Mouse (Mus musculus): ENCODE results near the gene Coq7. TPM values are rescaled to one million over a fixed set of nuclear protein-coding genes. Genes with fewer than 3 reads are reported as not detected.

Coq7 gene
- polyA plus RNA-seq, 1 experiment, result 29.2 TPM

GRCm38 (mm10) chr7:118535076-118535475, 1.9 kb upstream of the Coq7 start:
- 57% methylated on average over 4 of the region's 4 CpGs for WGBS
- no peak for DNase-seq
- no peak for TF ChIP-seq CTCF (IDR thresholded peaks at IDR 0.05; ENCODE audit: insufficient read depth, low read length)
- TF ChIP-seq POLR2A (IDR thresholded peaks at IDR 0.05; ENCODE audit: borderline replicate concordance, extremely low read depth, low read depth, low read length), result no peak
- Histone ChIP-seq H3K4me3 (replicated peaks; ENCODE audit: extremely low read depth, low read depth, low read length) (no peak overlapping the region), H3K4me1 (ENCODE audit: control insufficient read depth, insufficient read depth, low read length) (no peaks in the 10 kb centered on the region)

DNA sequence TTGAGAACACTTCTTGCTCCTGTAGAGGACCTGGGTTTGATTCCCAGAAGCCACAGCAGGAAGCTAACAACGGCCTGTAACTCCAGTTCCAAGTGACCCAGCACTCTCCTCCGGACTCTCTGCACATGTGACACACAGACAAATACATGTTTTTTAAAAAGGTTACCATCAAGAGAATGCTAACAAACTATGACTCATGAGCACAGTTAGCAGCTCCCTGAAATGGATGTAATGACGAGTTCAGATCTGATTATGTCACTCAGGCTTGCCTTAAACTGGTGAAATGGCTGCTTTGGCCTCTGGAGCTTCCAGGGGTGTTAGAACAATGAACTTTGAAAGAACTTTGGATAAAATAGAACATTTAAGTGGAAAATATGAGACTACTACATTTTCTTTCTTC, 1.2 kb upstream of the Coq7 start:
- DNase-seq, result no peak
- Histone ChIP-seq H3K4me1 (ENCODE audit: control insufficient read depth, insufficient read depth, low read length) (no peaks in the 10 kb centered on the region), H3K4me3 (replicated peaks; ENCODE audit: extremely low read depth, low read depth, low read length) (no peak overlapping the region)
- WGBS, result 51% methylated on average over 3 of the region's 3 CpGs
- TF ChIP-seq CTCF (IDR thresholded peaks at IDR 0.05; ENCODE audit: insufficient read depth, low read length) (no peak), POLR2A (IDR thresholded peaks at IDR 0.05; ENCODE audit: borderline replicate concordance, extremely low read depth, low read depth, low read length) (no peak)

DNA sequence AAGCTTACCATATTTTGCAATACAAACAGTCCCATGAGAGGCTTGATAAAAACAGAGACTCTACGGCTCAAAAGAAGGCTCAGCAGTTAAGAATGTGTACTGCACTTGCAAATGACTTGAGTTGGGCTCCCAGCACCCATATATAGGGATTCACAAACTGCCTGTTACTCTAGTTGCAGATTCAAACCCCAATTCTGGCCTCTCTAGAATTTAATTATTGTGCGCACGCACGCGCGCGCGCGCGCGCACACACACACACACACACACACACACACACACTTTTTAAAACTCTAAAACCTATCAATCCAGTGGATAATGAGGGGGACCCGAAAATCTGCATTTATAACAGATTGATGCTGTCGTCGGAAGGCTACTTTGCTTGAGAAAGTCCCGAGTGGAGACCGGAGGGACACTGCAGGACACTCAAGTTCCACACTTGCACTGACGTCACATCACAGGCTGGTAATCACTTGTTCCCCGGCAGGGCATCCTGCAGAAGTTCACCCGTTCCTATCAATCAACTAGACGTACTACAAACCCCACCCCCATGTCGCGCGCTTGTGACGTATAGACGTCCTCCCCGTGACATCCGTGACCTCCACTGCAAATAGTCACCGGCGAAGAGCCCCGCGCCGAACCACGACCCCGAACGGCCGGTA, 508 bp downstream of the Coq7 start:
- Histone ChIP-seq H3K4me1 (ENCODE audit: control insufficient read depth, insufficient read depth, low read length) (no peaks in the 10 kb centered on the region), H3K4me3 (replicated peaks; ENCODE audit: extremely low read depth, low read depth, low read length) (peak overlapping the region; percentile 93)
- DNase-seq, result peak; percentile 99
- TF ChIP-seq POLR2A (IDR thresholded peaks at IDR 0.05; ENCODE audit: borderline replicate concordance, extremely low read depth, low read depth, low read length) (peak; percentile 61; the same call in 1 of the 2 replicates), CTCF (IDR thresholded peaks at IDR 0.05; ENCODE audit: insufficient read depth, low read length) (no peak)
- 1% methylated on average over 36 of the region's 36 CpGs for WGBS

DNA sequence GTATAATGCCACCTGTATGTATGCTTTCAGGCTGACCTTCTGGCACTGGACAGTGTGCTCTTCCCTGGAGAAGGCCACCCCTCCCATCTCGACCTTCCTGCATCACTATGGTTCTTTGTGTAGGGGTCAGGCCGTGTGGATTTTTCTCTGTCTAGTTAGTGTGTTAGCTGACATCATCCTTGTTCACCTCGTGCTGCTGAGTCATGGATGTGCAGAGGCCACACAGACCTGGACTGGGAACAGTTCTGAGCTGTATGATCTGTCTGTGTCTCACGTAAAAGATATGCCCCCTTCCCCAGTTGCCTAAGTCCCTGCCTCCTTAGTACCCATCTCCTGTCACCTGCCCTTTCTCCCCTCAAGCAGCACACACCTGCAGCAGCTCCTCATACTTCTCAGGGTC, 6.2 kb downstream of the Coq7 start:
- 80% methylated on average over 4 of the region's 4 CpGs for WGBS
- no peak for TF ChIP-seq CTCF (IDR thresholded peaks at IDR 0.05; ENCODE audit: insufficient read depth, low read length)
- TF ChIP-seq POLR2A (IDR thresholded peaks at IDR 0.05; ENCODE audit: borderline replicate concordance, extremely low read depth, low read depth, low read length), result no peak
- Histone ChIP-seq H3K4me1 (ENCODE audit: control insufficient read depth, insufficient read depth, low read length) (no peaks in the 10 kb centered on the region), H3K4me3 (replicated peaks; ENCODE audit: extremely low read depth, low read depth, low read length) (no peak overlapping the region)
- DNase-seq, result no peak

DNA sequence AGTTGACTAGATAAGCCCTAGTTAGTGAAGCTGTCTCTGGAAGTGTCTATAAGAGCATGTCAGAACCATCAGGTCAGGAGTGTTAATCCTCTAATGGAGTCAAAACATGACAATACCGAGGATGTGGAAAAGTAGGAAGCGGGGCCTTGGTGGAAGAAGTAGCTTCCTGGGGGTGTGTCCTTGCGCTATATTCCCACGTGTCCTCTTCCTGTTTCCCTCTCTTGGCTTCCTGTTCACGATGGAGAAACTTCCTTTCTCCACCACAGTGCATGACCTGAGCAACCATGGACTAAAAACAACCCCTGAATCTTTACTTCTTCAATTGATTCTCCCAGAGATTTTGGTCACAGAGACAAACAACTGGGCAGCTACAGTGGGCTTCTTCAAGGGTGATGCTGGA, 11.1 kb downstream of the Coq7 start:
- peaks cover 3% of the 10 kb centered on the region for H3K4me1 ChIP-seq (ENCODE audit: control insufficient read depth, insufficient read depth, low read length)
- no peak for TF ChIP-seq POLR2A (IDR thresholded peaks at IDR 0.05; ENCODE audit: borderline replicate concordance, extremely low read depth, low read depth, low read length)
- no peak for TF ChIP-seq CTCF (IDR thresholded peaks at IDR 0.05; ENCODE audit: insufficient read depth, low read length)
- DNase-seq, result no peak
- 44% methylated on average over 5 of the region's 5 CpGs for WGBS
- no peak overlapping the region for H3K4me3 ChIP-seq (replicated peaks; ENCODE audit: extremely low read depth, low read depth, low read length)

DNA sequence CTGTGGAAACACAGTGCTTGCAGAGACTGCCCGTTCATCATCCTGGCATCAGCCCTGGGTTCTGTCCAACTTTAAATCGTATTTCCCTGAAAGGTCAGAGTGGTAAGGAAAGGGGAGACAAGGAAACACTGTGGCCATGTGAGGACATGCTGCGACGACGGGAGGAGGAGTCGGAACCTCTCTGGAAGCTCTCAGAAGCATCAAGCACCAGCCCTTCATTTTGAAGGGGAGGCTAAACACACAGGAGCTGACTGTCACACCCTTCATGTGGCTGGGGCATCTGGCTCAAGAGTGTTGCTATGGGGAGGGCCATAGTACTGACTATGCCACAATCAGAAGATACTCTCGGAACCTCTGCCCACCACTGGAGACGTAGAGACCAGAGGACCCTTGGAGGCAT, 13.5 kb downstream of the Coq7 start:
- peak; percentile 42 for DNase-seq
- H3K4me1 ChIP-seq (ENCODE audit: control insufficient read depth, insufficient read depth, low read length), result peaks cover 3% of the 10 kb centered on the region
- H3K4me3 ChIP-seq (replicated peaks; ENCODE audit: extremely low read depth, low read depth, low read length), result no peak overlapping the region
- no peak for TF ChIP-seq POLR2A (IDR thresholded peaks at IDR 0.05; ENCODE audit: borderline replicate concordance, extremely low read depth, low read depth, low read length)
- no peak for TF ChIP-seq CTCF (IDR thresholded peaks at IDR 0.05; ENCODE audit: insufficient read depth, low read length)
- 63% methylated on average over 8 of the region's 8 CpGs for whole genome bisulfite sequencing

- TF ChIP-seq POLR2A (IDR thresholded peaks at IDR 0.05; ENCODE audit: borderline replicate concordance, extremely low read depth, low read depth, low read length) (no peak), CTCF (IDR thresholded peaks at IDR 0.05; ENCODE audit: insufficient read depth, low read length) (peak; percentile 39; the same call in 1 of the 2 replicates)
- no peak overlapping the region for H3K4me3 ChIP-seq (replicated peaks; ENCODE audit: extremely low read depth, low read depth, low read length)
- WGBS, result 1% methylated on average over 18 of the region's 18 CpGs
- peaks cover 3% of the 10 kb centered on the region for H3K4me1 ChIP-seq (ENCODE audit: control insufficient read depth, insufficient read depth, low read length)
- peak; percentile 83 for DNase-seq
Observed at GRCm38 (mm10) chr7:118518687-118519086, 14.5 kb downstream of the Coq7 start.

GRCm38 (mm10) chr7:118517819-118518218, 15.3 kb downstream of the Coq7 start:
- DNase-seq, result peak; percentile 25

DNA sequence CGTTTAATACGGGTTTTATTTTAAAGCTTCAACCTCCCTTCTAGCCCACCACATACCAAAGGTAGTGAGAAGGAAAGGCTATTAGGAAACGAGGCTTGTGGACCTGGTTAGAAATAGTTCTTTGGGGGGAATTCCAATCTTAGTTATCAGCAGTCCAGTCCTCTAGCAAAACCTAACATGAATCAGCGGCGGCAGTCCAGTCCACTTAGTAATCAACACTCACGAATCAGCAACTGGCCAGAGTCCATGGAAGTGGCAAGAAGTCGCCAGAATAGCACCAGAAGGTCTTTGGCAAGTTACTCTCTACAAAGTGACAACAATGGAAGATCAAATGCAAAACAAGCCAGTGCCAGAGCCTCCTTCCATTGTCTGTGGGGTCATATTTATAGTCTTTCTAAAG, 24.6 kb downstream of the Coq7 start:
- 68% methylated on average over 7 of the region's 7 CpGs for WGBS
- TF ChIP-seq POLR2A (IDR thresholded peaks at IDR 0.05; ENCODE audit: borderline replicate concordance, extremely low read depth, low read depth, low read length), result no peak
- no peak for TF ChIP-seq CTCF (IDR thresholded peaks at IDR 0.05; ENCODE audit: insufficient read depth, low read length)

More at GRCm38 (mm10) chr7:118517819-118518218, 15.3 kb downstream of the Coq7 start:
- TF ChIP-seq CTCF (IDR thresholded peaks at IDR 0.05; ENCODE audit: insufficient read depth, low read length), result peak; percentile 45
- no peak for TF ChIP-seq POLR2A (IDR thresholded peaks at IDR 0.05; ENCODE audit: borderline replicate concordance, extremely low read depth, low read depth, low read length)
- peaks cover 3% of the 10 kb centered on the region for H3K4me1 ChIP-seq (ENCODE audit: control insufficient read depth, insufficient read depth, low read length)
- no peak overlapping the region for H3K4me3 ChIP-seq (replicated peaks; ENCODE audit: extremely low read depth, low read depth, low read length)
- WGBS, result 58% methylated on average over 2 of the region's 2 CpGs

DNA sequence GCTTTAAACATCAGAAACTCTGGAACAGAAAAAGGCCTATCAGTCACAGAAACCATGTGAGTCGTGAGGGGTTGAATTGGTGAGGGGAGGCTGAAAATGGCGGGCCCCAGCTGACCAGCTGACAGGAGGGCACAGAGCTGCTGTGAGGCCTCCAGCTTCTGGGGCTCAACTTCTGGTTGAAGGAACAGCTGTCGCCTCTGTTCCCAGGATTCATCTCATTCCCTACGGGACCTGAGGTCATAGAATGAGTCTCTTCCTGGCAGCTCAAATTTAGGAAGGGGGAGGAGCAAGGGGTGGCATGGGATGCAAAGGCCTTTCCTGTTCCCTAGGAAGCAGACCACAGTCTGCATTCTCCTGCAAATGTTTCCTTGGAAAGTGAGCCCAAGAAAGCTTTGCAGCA, 29.3 kb downstream of the Coq7 start:
- no peak overlapping the region for H3K4me3 ChIP-seq (replicated peaks; ENCODE audit: extremely low read depth, low read depth, low read length)
- no peak for DNase-seq
- H3K4me1 ChIP-seq (ENCODE audit: control insufficient read depth, insufficient read depth, low read length), result no peaks in the 10 kb centered on the region
- WGBS, result 60% methylated on average over 4 of the region's 4 CpGs
- TF ChIP-seq POLR2A (IDR thresholded peaks at IDR 0.05; ENCODE audit: borderline replicate concordance, extremely low read depth, low read depth, low read length), result no peak
- TF ChIP-seq CTCF (IDR thresholded peaks at IDR 0.05; ENCODE audit: insufficient read depth, low read length), result no peak

More for the DNA sequence above, 24.6 kb downstream of the Coq7 start:
- no peak for DNase-seq
- no peaks in the 10 kb centered on the region for H3K4me1 ChIP-seq (ENCODE audit: control insufficient read depth, insufficient read depth, low read length)
- no peak overlapping the region for H3K4me3 ChIP-seq (replicated peaks; ENCODE audit: extremely low read depth, low read depth, low read length)
